Mouse (Mus musculus): Measurements from ENCODE around the gene Ms4a14.

Ms4a14 gene

GRCm38 (mm10) chr19:11261522-11261921 lies 52.7 kb downstream of the Ms4a14 start:
- no peak for DNase-seq
